Mouse (Mus musculus): ENCODE measurements around the gene Fam129a. TPM values are rescaled to one million over a fixed set of nuclear protein-coding genes. Genes with fewer than 3 reads are reported as not detected.

Fam129a gene
- polyA plus RNA-seq, 1 experiment from 2014 or later: 5.7 TPM

GRCm38 (mm10) chr1:151564377-151564776, 6.6 kb upstream of the Fam129a start:
- H3K27ac ChIP-seq: no peak overlapping the region
- ATAC-seq (ENCODE audit: insufficient number of reproducible peaks, insufficient read depth, low FRiP score, low TSS enrichment): peak; percentile 15; the same call in 1 of the 2 replicates
- H3K4me2 ChIP-seq (replicated peaks): no peak overlapping the region
- H3K36me3 ChIP-seq: no peaks in the 10 kb centered on the region
- 13% methylated on average over 12 of the region's 12 CpGs for WGBS
- H3K27me3 ChIP-seq: no peaks in the 10 kb centered on the region
- no peak overlapping the region for H3K4me3 ChIP-seq
- no peaks in the 10 kb centered on the region for H3K4me1 ChIP-seq
- H3K9me3 ChIP-seq: no peaks in the 10 kb centered on the region
- H3K9ac ChIP-seq: no peak overlapping the region

- Histone ChIP-seq H3K27ac (no peak overlapping the region), H3K36me3 (no peaks in the 10 kb centered on the region), H3K9me3 (no peaks in the 10 kb centered on the region), H3K4me2 (replicated peaks) (no peak overlapping the region), H3K4me3 (no peak overlapping the region), H3K9ac (no peak overlapping the region), H3K4me1 (peaks cover 15% of the 10 kb centered on the region), H3K27me3 (peaks cover 20% of the 10 kb centered on the region)
- ATAC-seq (ENCODE audit: insufficient number of reproducible peaks, insufficient read depth, low FRiP score, low TSS enrichment): no peak
- 70% methylated on average over 7 of the region's 7 CpGs for WGBS
These were observed 2.3 kb upstream of the Fam129a start for GRCm38 (mm10) chr1:151568682-151569081.

GRCm38 (mm10) chr1:151571838-151572578, 1.0 kb downstream of the Fam129a start:
- Histone ChIP-seq H3K4me3 (peak overlapping the region; percentile 45), H3K36me3 (no peaks in the 10 kb centered on the region), H3K4me2 (replicated peaks) (peak overlapping the region; percentile 81), H3K27ac (no peak overlapping the region), H3K9me3 (no peaks in the 10 kb centered on the region), H3K27me3 (peaks cover 20% of the 10 kb centered on the region), H3K4me1 (peaks cover 16% of the 10 kb centered on the region), H3K9ac (peak overlapping the region; percentile 54)
- ATAC-seq (ENCODE audit: insufficient number of reproducible peaks, insufficient read depth, low FRiP score, low TSS enrichment): no peak
- 19% methylated on average over 10 of the region's 10 CpGs for WGBS

- Histone ChIP-seq H3K27me3 (peaks cover 20% of the 10 kb centered on the region), H3K4me1 (peaks cover 16% of the 10 kb centered on the region), H3K9ac (no peak overlapping the region), H3K9me3 (no peaks in the 10 kb centered on the region), H3K36me3 (no peaks in the 10 kb centered on the region), H3K27ac (no peak overlapping the region), H3K4me3 (no peak overlapping the region), H3K4me2 (replicated peaks) (no peak overlapping the region)
- WGBS: 79% methylated on average over 7 of the region's 7 CpGs
- no peak for ATAC-seq (ENCODE audit: insufficient number of reproducible peaks, insufficient read depth, low FRiP score, low TSS enrichment)
These were observed 1.8 kb downstream of the Fam129a start for GRCm38 (mm10) chr1:151572601-151573320.

- no peak overlapping the region for H3K4me3 ChIP-seq
- H3K4me1 ChIP-seq: no peaks in the 10 kb centered on the region
- no peak overlapping the region for H3K4me2 ChIP-seq (replicated peaks)
- H3K9me3 ChIP-seq: no peaks in the 10 kb centered on the region
- no peaks in the 10 kb centered on the region for H3K36me3 ChIP-seq
- H3K27ac ChIP-seq: 0 out of 2 replicates have a peak overlapping the region, but pooled peaks have one; percentile 3
- H3K9ac ChIP-seq: no peak overlapping the region
- WGBS: 61% methylated on average over 8 of the region's 8 CpGs
- H3K27me3 ChIP-seq: no peaks in the 10 kb centered on the region
- no peak for ATAC-seq (ENCODE audit: insufficient number of reproducible peaks, insufficient read depth, low FRiP score, low TSS enrichment)
These were observed 9.4 kb downstream of the Fam129a start for GRCm38 (mm10) chr1:151580200-151580982.

DNA sequence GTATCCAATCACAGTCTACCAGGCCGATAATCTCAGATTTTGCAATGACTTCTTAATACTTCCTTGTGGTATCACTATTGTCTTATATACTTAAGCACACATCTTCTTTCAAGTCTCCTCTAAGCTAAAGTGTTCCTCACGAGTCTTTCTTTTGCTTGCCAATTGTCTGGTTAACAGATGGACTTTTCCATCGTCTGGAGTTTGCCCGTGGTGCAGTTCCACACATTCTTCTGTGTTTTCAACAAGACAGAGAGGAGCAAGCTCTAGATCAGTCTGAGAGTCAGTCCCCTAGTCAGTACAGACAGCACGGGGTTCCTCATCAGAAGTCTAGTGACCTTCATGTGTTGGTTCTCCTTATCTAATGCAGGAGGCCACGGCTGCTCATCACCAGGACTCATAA, 10.5 kb downstream of the Fam129a start:
- Histone ChIP-seq H3K36me3 (no peaks in the 10 kb centered on the region), H3K9me3 (no peaks in the 10 kb centered on the region), H3K27me3 (no peaks in the 10 kb centered on the region), H3K27ac (no peak overlapping the region), H3K9ac (no peak overlapping the region), H3K4me1 (no peaks in the 10 kb centered on the region), H3K4me2 (replicated peaks) (no peak overlapping the region), H3K4me3 (no peak overlapping the region)
- WGBS: 84% methylated on average over 6 of the region's 6 CpGs
- no peak for ATAC-seq (ENCODE audit: insufficient number of reproducible peaks, insufficient read depth, low FRiP score, low TSS enrichment)

DNA sequence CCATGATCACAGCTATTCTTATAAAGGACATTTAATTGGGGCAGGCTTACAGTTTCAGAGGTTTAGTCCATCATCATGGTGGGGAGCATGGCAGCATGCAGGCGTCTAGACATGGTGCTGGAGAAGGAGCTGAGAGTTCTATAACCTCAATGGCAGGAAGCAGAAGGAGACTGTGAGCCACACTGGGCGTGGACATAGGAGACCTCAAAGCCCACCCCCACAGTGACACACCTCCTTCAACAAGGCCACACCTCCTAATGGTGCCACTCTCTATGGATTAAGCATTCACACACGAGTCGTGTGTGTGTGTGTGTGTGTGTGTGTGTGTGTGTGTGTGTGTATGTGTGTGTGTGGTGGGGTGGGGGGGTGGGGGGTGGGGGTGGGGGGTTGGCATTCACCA, 11.0 kb downstream of the Fam129a start:
- Histone ChIP-seq H3K4me2 (replicated peaks) (no peak overlapping the region), H3K36me3 (no peaks in the 10 kb centered on the region), H3K27ac (no peak overlapping the region), H3K4me3 (no peak overlapping the region), H3K9ac (no peak overlapping the region), H3K4me1 (no peaks in the 10 kb centered on the region), H3K9me3 (no peaks in the 10 kb centered on the region), H3K27me3 (no peaks in the 10 kb centered on the region)
- no peak for ATAC-seq (ENCODE audit: insufficient number of reproducible peaks, insufficient read depth, low FRiP score, low TSS enrichment)
- 88% methylated on average over 4 of the region's 4 CpGs for WGBS

DNA sequence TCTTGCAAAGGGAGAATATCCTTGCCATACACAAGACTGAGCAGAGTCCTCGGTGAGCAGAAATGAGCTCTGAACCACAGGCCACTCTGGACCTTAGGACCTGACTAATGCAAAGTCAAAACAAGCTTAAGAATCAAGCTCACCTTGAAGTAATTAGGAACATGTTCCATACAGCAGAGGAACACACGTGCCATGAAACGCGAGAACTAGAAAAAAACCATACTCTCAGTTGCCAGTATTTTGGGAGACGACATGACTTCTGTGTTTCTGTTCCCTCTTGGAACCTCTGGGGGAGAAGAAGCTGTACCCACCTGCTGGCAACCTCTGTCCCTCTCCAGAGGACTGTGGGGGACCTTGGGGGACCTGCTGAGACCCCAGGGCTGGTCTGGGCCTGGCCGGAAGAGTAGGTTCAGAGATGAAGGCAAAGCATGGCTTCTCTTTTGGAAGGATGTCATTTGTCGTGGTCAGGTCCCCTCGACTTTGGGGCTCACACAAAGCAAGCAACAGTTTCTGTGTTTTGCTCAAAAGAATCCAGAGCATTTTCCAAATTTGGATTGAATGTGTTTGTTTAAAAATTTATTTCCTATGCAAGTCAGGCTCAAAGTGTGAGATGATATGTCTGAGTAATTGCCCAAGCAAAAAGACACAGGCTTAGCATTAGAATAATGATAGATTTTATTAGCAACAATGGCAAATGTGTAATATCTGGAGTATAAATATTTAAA, 12.6 kb downstream of the Fam129a start:
- H3K36me3 ChIP-seq: no peaks in the 10 kb centered on the region
- H3K27ac ChIP-seq: no peak overlapping the region
- no peaks in the 10 kb centered on the region for H3K27me3 ChIP-seq
- 50% methylated on average over 8 of the region's 8 CpGs for WGBS
- H3K9ac ChIP-seq: no peak overlapping the region
- ATAC-seq (ENCODE audit: insufficient number of reproducible peaks, insufficient read depth, low FRiP score, low TSS enrichment): no peak
- no peaks in the 10 kb centered on the region for H3K4me1 ChIP-seq
- H3K4me2 ChIP-seq (replicated peaks): no peak overlapping the region
- H3K9me3 ChIP-seq: no peaks in the 10 kb centered on the region
- no peak overlapping the region for H3K4me3 ChIP-seq

DNA sequence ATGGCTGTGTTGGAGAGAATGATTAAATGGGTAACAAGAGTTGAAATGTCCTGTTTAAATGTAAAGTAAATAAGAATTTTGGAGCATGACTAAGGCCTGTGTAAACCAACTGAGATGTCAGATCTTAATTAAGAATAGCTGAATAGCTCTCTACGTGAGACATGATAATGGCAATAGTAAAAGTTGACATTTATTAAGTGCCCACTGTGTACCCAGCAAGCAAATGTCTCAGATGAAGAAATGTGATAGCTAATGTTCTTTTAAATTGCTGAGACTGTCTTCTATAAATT, 13.1 kb downstream of the Fam129a start:
- Histone ChIP-seq H3K4me2 (replicated peaks) (no peak overlapping the region), H3K9me3 (no peaks in the 10 kb centered on the region), H3K4me3 (no peak overlapping the region), H3K27ac (no peak overlapping the region), H3K9ac (no peak overlapping the region), H3K27me3 (no peaks in the 10 kb centered on the region), H3K36me3 (no peaks in the 10 kb centered on the region), H3K4me1 (no peaks in the 10 kb centered on the region)
- ATAC-seq (ENCODE audit: insufficient number of reproducible peaks, insufficient read depth, low FRiP score, low TSS enrichment): no peak
- WGBS: 64% methylated on average over 1 of the region's 1 CpGs

DNA sequence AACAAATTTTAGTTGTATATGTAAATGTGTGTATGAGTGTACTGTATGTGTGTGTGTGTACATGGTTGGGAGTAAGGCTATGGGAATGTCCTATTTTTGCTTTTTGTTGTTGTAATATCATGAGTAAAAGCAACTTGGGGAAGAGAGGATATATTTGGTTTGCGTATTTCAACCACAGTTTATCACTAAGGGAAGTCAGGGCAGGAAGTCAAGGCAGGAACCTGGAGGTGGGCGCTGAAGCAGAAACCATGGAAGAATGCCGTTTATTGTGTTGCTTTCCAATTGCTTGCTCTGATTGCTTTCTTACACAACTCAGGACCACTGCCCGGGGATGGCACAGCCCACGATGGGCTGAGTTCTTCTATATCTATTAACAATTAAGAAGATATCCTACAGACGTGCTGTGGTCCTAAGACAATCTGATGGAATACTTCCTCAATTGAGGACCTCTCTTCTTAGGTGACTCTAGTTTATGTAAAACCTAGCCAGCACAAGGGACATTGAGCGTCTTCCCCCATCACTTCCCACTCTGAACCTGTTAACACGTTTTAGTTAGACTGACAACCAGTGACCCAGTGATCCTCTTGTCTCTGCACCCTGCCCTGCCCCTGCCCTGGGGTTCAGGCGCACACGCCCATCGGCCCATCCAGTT, 13.7 kb downstream of the Fam129a start:
- H3K9me3 ChIP-seq: no peaks in the 10 kb centered on the region
- H3K4me3 ChIP-seq: no peak overlapping the region
- H3K36me3 ChIP-seq: no peaks in the 10 kb centered on the region
- ATAC-seq (ENCODE audit: insufficient number of reproducible peaks, insufficient read depth, low FRiP score, low TSS enrichment): no peak
- no peak overlapping the region for H3K9ac ChIP-seq
- no peak overlapping the region for H3K27ac ChIP-seq
- H3K4me1 ChIP-seq: no peaks in the 10 kb centered on the region
- WGBS: 73% methylated on average over 11 of the region's 11 CpGs
- no peak overlapping the region for H3K4me2 ChIP-seq (replicated peaks)
- no peaks in the 10 kb centered on the region for H3K27me3 ChIP-seq

DNA sequence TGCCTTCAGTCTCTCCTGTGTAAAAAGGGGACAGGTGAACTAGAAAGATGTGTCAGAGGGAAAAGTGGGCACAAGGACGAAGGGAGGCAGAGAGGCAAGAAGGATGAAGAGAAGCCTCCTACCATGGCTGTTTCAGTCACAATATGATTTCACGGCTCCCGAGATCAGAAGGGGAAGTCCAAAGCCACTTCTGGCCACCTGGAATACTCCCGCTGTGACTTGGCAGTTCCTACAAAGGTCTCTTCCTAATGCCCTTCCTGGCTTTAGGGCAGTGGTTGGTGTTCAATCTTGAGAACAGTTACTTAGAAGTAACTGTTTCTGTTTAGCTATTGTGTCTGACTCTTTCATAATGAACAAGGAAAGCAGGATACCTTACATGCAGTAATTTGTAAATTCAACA, 14.7 kb downstream of the Fam129a start:
- H3K4me2 ChIP-seq (replicated peaks): no peak overlapping the region
- no peak overlapping the region for H3K9ac ChIP-seq
- no peaks in the 10 kb centered on the region for H3K9me3 ChIP-seq
- ATAC-seq (ENCODE audit: insufficient number of reproducible peaks, insufficient read depth, low FRiP score, low TSS enrichment): no peak
- H3K27ac ChIP-seq: no peak overlapping the region
- no peaks in the 10 kb centered on the region for H3K4me1 ChIP-seq
- H3K27me3 ChIP-seq: no peaks in the 10 kb centered on the region
- H3K36me3 ChIP-seq: no peaks in the 10 kb centered on the region
- WGBS: 82% methylated on average over 4 of the region's 4 CpGs
- no peak overlapping the region for H3K4me3 ChIP-seq

All from embryonic facial prominence, embryonic 12.5 days (tissue).